Mouse (Mus musculus) gastrocnemius, adult 18-20 months (tissue): ENCODE measurements around the gene Khsrp. TPM values are rescaled to one million over a fixed set of nuclear protein-coding genes. Genes with fewer than 3 reads are reported as not detected.

ENCODE experiments used
- DNase-seq: peaks from one replicate; pipeline ENCODE4 v3.0.0; 2021; ENCODE audit warnings: low spot score
- total RNA-seq, 2 experiments: library from RNA; stranded (reverse); gene quantifications; 2 replicates each; pipeline ENCODE4 v1.2.3; 2021

The Khsrp gene
- total RNA-seq, 2 experiments from 2014 or later: 25.9 to 27.4 TPM

GRCm38 (mm10) chr17:56988921-56989430 is 42.3 kb downstream of the Khsrp start:
- no peak for DNase-seq

GRCm38 (mm10) chr17:56988441-56988840 is 42.9 kb downstream of the Khsrp start:
- DNase-seq: no peak

- DNase-seq: no peak
Observed at GRCm38 (mm10) chr17:56986105-56986805, 45.1 kb downstream of the Khsrp start.

GRCm38 (mm10) chr17:56985656-56986055 is 45.7 kb downstream of the Khsrp start:
- no peak for DNase-seq

- no peak for DNase-seq
Observed at GRCm38 (mm10) chr17:56984886-56985285, 46.4 kb downstream of the Khsrp start.

GRCm38 (mm10) chr17:56982013-56982412 is 49.3 kb downstream of the Khsrp start, which contains the start of gene Acer1:
Gene Acer1 (minus strand): TSS chr17:56982126.
- DNase-seq: no peak

GRCm38 (mm10) chr17:56981049-56981448 is 50.3 kb downstream of the Khsrp start:
- no peak for DNase-seq

- no peak for DNase-seq
Observed at GRCm38 (mm10) chr17:56979524-56979923, 51.8 kb downstream of the Khsrp start.

- DNase-seq: no peak
Observed at GRCm38 (mm10) chr17:56976531-56977390, 54.6 kb downstream of the Khsrp start.

GRCm38 (mm10) chr17:56975391-56975790 is 55.9 kb downstream of the Khsrp start:
- no peak for DNase-seq

GRCm38 (mm10) chr17:56974708-56975240 is 56.5 kb downstream of the Khsrp start:
- no peak for DNase-seq

GRCm38 (mm10) chr17:56973956-56974707 is 57.2 kb downstream of the Khsrp start:
- DNase-seq: no peak

Other genes with a start within 250 kb of the Khsrp start
- gene Rfx2, start 200.5 kb downstream of the Khsrp start, total RNA-seq: 1 to 10 TPM; 2.1 to 3.1 TPM
- gene Acsbg2, start 157.1 kb downstream of the Khsrp start, total RNA-seq: not detected
- not detected for gene 1700061G19Rik, start 156.0 kb downstream of the Khsrp start, total RNA-seq
- 10 to 100 TPM; 22.0 to 22.2 TPM for gene Mllt1, start 96.1 kb downstream of the Khsrp start, total RNA-seq
- not detected for gene Acer1, start 49.4 kb downstream of the Khsrp start, total RNA-seq
- gene Clpp, start 41.2 kb downstream of the Khsrp start, total RNA-seq: 10 to 100 TPM; 36.9 to 38.3 TPM
- 10 to 100 TPM; 26.9 to 27.9 TPM for gene Alkbh7, start 34.2 kb downstream of the Khsrp start, total RNA-seq
- gene Pspn, start 31.5 kb downstream of the Khsrp start, total RNA-seq: not detected
- 10 to 100 TPM; 17.1 to 19.0 TPM for gene Gtf2f1, start 20.2 kb downstream of the Khsrp start, total RNA-seq
- gene Gm17949, start 20.1 kb downstream of the Khsrp start, total RNA-seq: not detected
- gene Slc25a41, start 10.1 kb upstream of the Khsrp start, total RNA-seq: not detected
- under 1 TPM in 1 of 2 experiments, not detected in 1; 0.31 TPM for gene Crb3, start 27.6 kb upstream of the Khsrp start, total RNA-seq
- gene Slc25a23, start 28.3 kb upstream of the Khsrp start, total RNA-seq: 10 to 100 TPM; 34.1 to 40.3 TPM
- under 1 TPM; 0.21 to 0.46 TPM for gene Dennd1c, start 47.0 kb upstream of the Khsrp start, total RNA-seq
- 1 to 10 TPM in 1 of 2 experiments, under 1 TPM in 1; 0.78 to 1.1 TPM for gene Tubb4a, start 56.3 kb upstream of the Khsrp start, total RNA-seq
- under 1 TPM in 1 of 2 experiments, not detected in 1; 0.57 TPM for gene Tnfsf9, start 73.8 kb upstream of the Khsrp start, total RNA-seq
- not detected for gene Cd70, start 118.3 kb upstream of the Khsrp start, total RNA-seq
- gene Tnfsf14, start 162.7 kb upstream of the Khsrp start, total RNA-seq: not detected
- 10 to 100 TPM; 23.2 to 26.2 TPM for gene C3, start 196.6 kb upstream of the Khsrp start, total RNA-seq
- 10 to 100 TPM; 22.6 to 25.4 TPM for gene Gpr108, start 216.9 kb upstream of the Khsrp start, total RNA-seq
- 100 to 1,000 TPM; 142 to 174 TPM for gene Trip10, start 217.9 kb upstream of the Khsrp start, total RNA-seq
- under 1 TPM; 0.32 to 0.71 TPM for gene Vav1, start 247.6 kb upstream of the Khsrp start, total RNA-seq